Mouse (Mus musculus) neural tube, embryonic 12.5 days (tissue): ENCODE measurements around the gene Dnajb11. TPM values are rescaled to one million over a fixed set of nuclear protein-coding genes. Genes with fewer than 3 reads are reported as not detected.

ENCODE experiments used
- ATAC-seq: fragments of 200-750 bp; cut with Nextera tagmentation; 2 replicates; pipeline ENCODE4 v1.8.0; 2017; ENCODE audit warnings: low read depth, mild to moderate bottlenecking, moderate TSS enrichment, moderate library complexity; ENCODE audit not compliant: low FRiP score
- H3K27ac ChIP-seq: fragments of 300-500 bp; sonication (generic); 2 replicates; pipeline ENCODE4 v1.5.1; 2016
- H3K27me3 ChIP-seq: fragments of 300-500 bp; sonication (generic); replicated peaks from 2 replicates; pipeline ENCODE4 v1.6.1; 2016; ENCODE audit warnings: mild to moderate bottlenecking
- H3K36me3 ChIP-seq: fragments of 300-500 bp; sonication (generic); 2 replicates; pipeline ENCODE4 v1.6.1; 2016; ENCODE audit warnings: mild to moderate bottlenecking
- H3K4me1 ChIP-seq: fragments of 300-500 bp; sonication (generic); 2 replicates; pipeline ENCODE4 v1.6.1; 2016
- H3K4me2 ChIP-seq: fragments of 300-500 bp; sonication (generic); replicated peaks from 2 replicates; pipeline ENCODE4 v1.6.1; 2016; ENCODE audit warnings: mild to moderate bottlenecking
- H3K4me3 ChIP-seq: fragments of 300-500 bp; sonication (generic); 2 replicates; pipeline ENCODE4 v1.5.1; 2016
- H3K9ac ChIP-seq: fragments of 300-500 bp; sonication (generic); 2 replicates; pipeline ENCODE4 v1.6.1; 2016; ENCODE audit warnings: mild to moderate bottlenecking
- H3K9me3 ChIP-seq: fragments of 300-500 bp; sonication (generic); 2 replicates; pipeline ENCODE4 v1.6.1; 2016; ENCODE audit warnings: mild to moderate bottlenecking
- WGBS: fragments of 180-500 bp; shearing (Covaris S2); methylation state at CpG from one replicate; pipeline ENCODE4 v1.1.7; 2016; 5-methylcytosine and 5-hydroxymethylcytosine counted together
- polyA plus RNA-seq: library from polyadenylated mRNA; unstranded; fragments of >200 nt; fragmentation: Nextera tagmentation; extraction: Ambion mirVana; gene quantifications from 2 replicates; pipeline ENCODE4 v1.2.1, GENCODE M21; 2016

Dnajb11 gene
- polyA plus RNA-seq, 1 experiment from 2014 or later: 112 TPM

DNA sequence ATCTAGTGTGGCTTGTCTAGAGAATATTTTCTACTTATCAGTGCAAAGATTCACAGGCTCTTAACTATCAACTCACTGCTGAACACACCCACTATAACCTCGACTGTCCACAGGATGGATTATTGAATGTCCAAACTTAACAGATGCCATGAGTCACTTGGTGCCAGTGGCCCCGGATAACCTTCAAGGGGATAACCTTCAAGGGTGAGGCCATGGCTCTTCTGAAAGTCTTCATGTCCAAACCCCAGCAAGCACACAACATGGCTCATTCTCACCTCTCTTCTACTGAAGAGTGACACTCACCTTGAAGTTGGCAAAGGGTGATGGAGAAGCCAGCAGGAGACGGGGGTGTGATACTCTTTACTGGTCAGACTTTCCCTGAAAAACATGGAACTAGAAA, 29.1 kb downstream of the Dnajb11 start:
- Histone ChIP-seq H3K36me3 (no peaks in the 10 kb centered on the region), H3K4me1 (no peaks in the 10 kb centered on the region), H3K4me3 (no peak overlapping the region), H3K27ac (no peak overlapping the region), H3K27me3 (no peaks in the 10 kb centered on the region), H3K9ac (no peak overlapping the region), H3K4me2 (no peak overlapping the region), H3K9me3 (no peaks in the 10 kb centered on the region)
- WGBS: 83% methylated on average over 3 of the region's 3 CpGs
- no peak for ATAC-seq

DNA sequence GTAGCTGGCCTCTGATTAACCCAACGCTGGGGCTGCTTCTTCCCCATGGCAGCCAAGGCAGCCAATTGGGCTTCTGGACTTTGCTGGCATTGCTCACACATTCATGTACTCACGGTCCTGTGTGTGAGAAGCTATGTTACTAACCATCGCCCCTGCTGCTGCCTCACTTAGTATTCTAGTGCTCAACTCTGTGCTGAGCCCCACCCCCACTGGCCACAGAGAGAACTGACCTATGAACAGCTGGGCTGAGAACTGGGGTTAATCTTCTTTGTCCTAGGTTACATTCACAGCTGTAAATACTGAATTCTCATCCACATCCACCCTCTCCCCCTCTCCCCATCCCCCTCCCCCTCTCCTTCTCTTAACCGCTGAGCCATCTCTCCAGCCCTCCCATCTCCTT, 31.2 kb downstream of the Dnajb11 start:
- Histone ChIP-seq H3K4me3 (no peak overlapping the region), H3K9me3 (no peaks in the 10 kb centered on the region), H3K27me3 (no peaks in the 10 kb centered on the region), H3K27ac (no peak overlapping the region), H3K9ac (no peak overlapping the region), H3K4me1 (no peaks in the 10 kb centered on the region), H3K4me2 (no peak overlapping the region), H3K36me3 (no peaks in the 10 kb centered on the region)
- no peak for ATAC-seq
- 59% methylated on average over 4 of the region's 4 CpGs for WGBS

DNA sequence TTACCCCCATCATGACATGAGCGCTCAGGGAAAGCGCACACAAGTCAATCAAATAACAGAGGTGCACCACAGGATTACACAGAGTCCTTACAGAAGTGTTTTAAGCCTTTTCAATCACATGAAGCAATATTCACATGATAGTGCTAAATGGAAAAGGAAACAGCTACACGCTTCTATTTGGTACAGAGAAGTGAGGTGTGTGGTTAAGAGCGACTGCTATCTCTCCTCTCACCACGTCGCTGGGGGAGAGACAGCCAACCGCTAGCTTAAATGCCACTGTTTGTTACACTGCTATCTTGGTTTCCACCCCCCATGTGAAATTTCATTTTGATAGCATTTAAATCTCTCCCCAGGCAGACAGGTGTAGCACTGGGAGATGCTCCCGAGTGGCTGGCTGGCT, 32.1 kb downstream of the Dnajb11 start:
- H3K4me2 ChIP-seq: no peak overlapping the region
- H3K27me3 ChIP-seq: no peaks in the 10 kb centered on the region
- WGBS: 93% methylated on average over 8 of the region's 8 CpGs

DNA sequence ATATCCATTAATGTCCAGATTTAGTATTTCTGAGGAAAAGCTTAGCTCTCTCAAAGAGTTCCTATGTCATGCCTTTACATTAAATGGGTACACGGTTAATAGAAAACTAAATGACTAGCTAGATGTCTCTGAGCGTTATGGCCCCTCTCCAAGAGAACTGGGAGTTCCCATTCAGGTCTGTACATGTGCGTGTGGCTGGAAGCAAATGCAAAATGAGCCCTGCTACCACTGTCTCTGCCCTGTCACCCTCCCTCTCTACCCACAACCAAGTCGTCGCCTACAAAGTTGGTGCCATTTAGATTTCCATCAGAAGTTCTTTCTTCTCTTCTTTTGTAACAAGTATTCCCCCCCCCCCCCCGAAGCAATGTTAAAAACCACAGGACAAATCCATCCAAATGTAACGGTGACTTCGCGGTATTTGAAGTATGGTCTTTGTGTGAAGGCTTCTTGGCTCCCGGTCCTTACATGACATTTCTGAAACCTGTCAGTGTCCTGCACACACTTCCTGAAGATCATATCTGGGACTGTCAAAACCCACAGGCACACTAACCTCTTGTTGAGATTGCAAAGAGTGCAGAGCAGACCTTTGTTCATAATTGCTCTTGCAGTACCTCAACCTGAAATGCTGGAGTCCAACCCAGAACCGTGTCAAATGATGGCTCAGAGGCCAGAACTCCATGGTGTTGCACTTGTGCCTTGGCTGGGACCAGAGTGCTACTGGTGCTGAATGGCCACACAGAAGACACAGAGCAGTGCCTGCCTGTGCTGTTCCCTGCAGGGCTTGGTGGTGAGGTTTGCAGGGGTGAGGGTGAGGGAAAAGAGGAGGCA, 33.3 kb downstream of the Dnajb11 start, which contains the start of gene Ahsg:
Gene Ahsg (plus strand): TSS at position 595 of the 828 bp plus-strand sequence.
- H3K27ac ChIP-seq: no peak within 1 kb of the TSS
- H3K36me3 ChIP-seq: no peaks in the 10 kb centered on the region
- no peak within 1 kb of the TSS for H3K9ac ChIP-seq
- H3K4me2 ChIP-seq: no peak within 1 kb of the TSS
- H3K4me3 ChIP-seq: no peak within 1 kb of the TSS
- WGBS: 89% methylated on average over 11 of the region's 11 CpGs
- no peak for ATAC-seq
- H3K9me3 ChIP-seq: no peaks in the 10 kb centered on the region
- no peaks in the 10 kb centered on the region for H3K27me3 ChIP-seq
- no peaks in the 10 kb centered on the region for H3K4me1 ChIP-seq

More for the DNA sequence above, 32.1 kb downstream of the Dnajb11 start:
- Histone ChIP-seq H3K27ac (no peak overlapping the region), H3K36me3 (no peaks in the 10 kb centered on the region), H3K4me3 (no peak overlapping the region), H3K9me3 (no peaks in the 10 kb centered on the region), H3K4me1 (no peaks in the 10 kb centered on the region), H3K9ac (no peak overlapping the region)
- ATAC-seq: no peak

DNA sequence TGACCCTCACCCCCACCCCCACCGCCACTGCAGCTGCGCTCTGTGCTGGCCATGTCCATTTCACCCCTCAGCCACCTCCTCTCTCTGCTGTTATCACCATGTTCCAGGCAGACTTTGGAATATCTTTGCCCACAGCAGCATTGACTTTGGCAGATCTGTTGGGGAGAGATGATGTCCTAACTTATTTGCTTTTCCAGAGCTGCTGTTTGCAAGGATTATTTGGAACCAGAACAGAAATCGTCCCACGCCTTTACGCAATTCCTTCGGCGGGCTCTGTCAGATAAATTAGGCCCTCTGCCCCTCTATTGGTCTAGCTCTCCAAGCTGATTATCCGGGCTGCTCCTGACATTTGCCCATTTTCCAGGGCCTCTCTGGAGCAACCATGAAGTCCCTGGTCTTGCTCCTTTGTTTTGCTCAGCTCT, 34.1 kb downstream of the Dnajb11 start:
- no peaks in the 10 kb centered on the region for H3K27me3 ChIP-seq
- H3K4me2 ChIP-seq: no peak overlapping the region
- ATAC-seq: no peak
- no peaks in the 10 kb centered on the region for H3K36me3 ChIP-seq
- no peak overlapping the region for H3K27ac ChIP-seq
- H3K9ac ChIP-seq: no peak overlapping the region
- H3K4me3 ChIP-seq: no peak overlapping the region
- no peaks in the 10 kb centered on the region for H3K9me3 ChIP-seq
- WGBS: 91% methylated on average over 8 of the region's 8 CpGs
- H3K4me1 ChIP-seq: no peaks in the 10 kb centered on the region

DNA sequence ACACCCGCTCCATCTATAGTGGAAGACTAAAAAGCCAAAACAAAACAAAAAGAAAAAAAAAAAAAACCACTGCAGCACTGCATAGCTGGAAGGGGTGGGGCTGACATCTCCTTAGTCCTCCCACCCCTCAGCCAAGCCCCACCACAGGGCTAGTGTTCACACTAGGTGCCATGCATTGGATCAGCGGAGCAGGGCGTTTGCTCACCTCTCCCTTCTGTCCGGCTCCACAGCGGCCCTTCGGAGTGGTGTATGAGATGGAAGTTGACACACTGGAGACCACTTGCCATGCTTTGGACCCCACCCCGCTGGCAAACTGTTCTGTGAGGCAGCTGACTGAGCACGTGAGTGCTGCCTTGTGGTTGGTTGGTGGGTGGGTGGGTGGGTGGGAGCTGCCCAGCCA, 36.5 kb downstream of the Dnajb11 start:
- Histone ChIP-seq H3K4me3 (no peak overlapping the region), H3K36me3 (no peaks in the 10 kb centered on the region), H3K27ac (no peak overlapping the region), H3K4me1 (no peaks in the 10 kb centered on the region), H3K9me3 (no peaks in the 10 kb centered on the region), H3K4me2 (no peak overlapping the region), H3K27me3 (no peaks in the 10 kb centered on the region), H3K9ac (no peak overlapping the region)
- no peak for ATAC-seq
- 78% methylated on average over 8 of the region's 8 CpGs for WGBS

DNA sequence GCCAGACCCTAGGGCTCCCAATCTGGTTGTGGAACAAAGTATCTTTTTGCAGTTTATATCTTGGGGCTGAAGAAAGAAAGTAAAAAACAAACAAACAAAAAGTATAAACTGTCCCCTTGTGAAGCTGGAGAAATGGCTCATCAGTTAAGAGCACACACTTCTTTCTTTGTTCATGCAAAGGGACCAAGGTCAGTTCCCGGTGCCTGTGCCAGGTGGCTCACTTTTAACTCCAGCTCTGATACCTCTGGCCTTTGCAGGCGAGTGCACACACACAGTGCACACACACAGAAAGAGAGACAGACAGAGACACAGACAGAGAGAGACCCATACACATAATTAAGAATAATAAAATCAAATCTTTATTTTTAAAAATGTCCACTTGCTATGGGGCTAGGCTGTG, 39.0 kb downstream of the Dnajb11 start:
- H3K4me1 ChIP-seq: no peaks in the 10 kb centered on the region
- H3K27ac ChIP-seq: no peak overlapping the region
- WGBS: 71% methylated on average over 2 of the region's 2 CpGs
- H3K27me3 ChIP-seq: no peaks in the 10 kb centered on the region
- no peak for ATAC-seq
- no peaks in the 10 kb centered on the region for H3K36me3 ChIP-seq
- no peaks in the 10 kb centered on the region for H3K9me3 ChIP-seq
- no peak overlapping the region for H3K4me2 ChIP-seq
- H3K4me3 ChIP-seq: no peak overlapping the region
- H3K9ac ChIP-seq: no peak overlapping the region

DNA sequence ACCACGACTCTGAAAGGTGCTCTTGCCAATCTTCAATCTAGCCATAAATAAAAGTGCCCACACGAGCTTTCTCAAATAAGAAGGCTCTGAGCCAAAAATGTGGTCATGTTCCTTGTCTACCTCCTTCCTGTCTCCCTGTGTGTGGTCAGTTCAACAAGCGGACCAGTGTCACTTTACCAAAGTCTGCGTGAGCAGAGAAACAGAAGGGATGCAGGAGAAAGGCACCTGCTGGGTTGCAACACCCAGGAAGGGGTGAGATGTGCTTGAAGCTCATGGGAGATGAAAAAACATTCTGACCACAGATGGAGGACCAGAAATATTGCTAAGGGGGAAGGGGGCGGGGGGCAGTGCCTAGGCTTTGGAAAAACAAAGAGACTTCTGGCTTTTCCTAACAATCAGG, 41.7 kb downstream of the Dnajb11 start:
- no peak for ATAC-seq
- Histone ChIP-seq H3K27ac (no peak overlapping the region), H3K27me3 (no peaks in the 10 kb centered on the region), H3K9me3 (no peaks in the 10 kb centered on the region), H3K9ac (no peak overlapping the region), H3K4me2 (no peak overlapping the region), H3K36me3 (no peaks in the 10 kb centered on the region), H3K4me1 (no peaks in the 10 kb centered on the region), H3K4me3 (no peak overlapping the region)
- WGBS: 40% methylated on average over 5 of the region's 5 CpGs

DNA sequence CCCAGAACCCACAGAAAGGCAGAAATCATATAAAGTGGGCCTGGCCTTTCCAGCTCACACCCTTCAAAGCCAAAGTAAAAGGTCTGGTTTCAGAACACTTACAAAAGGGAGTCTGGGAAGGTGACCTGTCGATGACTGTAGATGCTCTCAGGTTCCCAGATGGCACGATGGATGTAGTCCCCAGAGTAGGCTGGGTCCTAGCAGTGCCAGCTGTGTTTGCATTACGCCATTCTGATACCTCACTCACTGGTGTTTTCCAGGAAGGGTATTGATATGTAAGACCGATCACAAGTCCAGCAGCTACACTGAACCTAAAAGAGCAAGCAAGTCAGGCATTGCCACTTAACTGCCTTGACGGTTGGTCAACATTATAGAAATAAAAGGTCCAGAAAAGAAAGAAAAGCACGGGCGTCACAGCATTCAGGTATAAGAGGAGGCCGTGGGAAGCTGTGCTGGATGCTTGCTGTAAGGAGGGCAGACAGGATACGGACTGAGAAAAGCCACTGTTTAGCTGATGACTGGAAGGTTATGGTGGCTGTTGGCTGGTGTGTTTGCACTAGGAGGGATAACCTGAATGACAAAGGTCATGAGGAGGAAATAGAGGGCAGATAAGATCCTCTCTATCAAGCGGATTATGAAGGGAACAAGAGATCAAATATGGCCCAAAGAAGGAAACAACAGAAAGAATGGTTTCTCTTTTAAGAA, 42.4 kb downstream of the Dnajb11 start:
- Histone ChIP-seq H3K36me3 (no peaks in the 10 kb centered on the region), H3K9me3 (no peaks in the 10 kb centered on the region), H3K27me3 (no peaks in the 10 kb centered on the region), H3K27ac (no peak overlapping the region), H3K9ac (no peak overlapping the region), H3K4me3 (no peak overlapping the region), H3K4me2 (no peak overlapping the region), H3K4me1 (no peaks in the 10 kb centered on the region)
- WGBS: 84% methylated on average over 10 of the region's 10 CpGs
- ATAC-seq: no peak

DNA sequence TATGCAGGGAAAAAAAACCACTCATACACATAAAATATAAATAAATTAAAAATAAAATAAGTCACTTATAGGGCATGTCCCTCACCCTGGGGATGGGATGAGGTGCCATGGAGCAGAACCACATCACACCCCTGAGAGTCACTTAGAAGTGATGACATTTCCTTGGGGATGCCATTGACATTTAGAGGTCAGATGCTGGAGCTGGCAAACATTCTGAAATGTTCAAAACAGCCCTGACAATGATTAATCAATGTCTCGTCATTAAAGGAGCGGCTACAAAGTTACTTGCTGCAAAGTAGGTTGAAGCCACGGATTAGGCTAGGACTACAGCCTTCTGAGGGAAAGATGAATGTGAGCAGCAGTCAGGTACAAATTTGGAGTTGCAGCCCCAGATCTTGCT, 43.7 kb downstream of the Dnajb11 start:
- Histone ChIP-seq H3K36me3 (no peaks in the 10 kb centered on the region), H3K9me3 (no peaks in the 10 kb centered on the region), H3K4me3 (no peak overlapping the region), H3K4me2 (no peak overlapping the region), H3K9ac (no peak overlapping the region), H3K27me3 (no peaks in the 10 kb centered on the region), H3K27ac (no peak overlapping the region), H3K4me1 (no peaks in the 10 kb centered on the region)
- 79% methylated on average over 3 of the region's 3 CpGs for WGBS
- ATAC-seq: no peak

DNA sequence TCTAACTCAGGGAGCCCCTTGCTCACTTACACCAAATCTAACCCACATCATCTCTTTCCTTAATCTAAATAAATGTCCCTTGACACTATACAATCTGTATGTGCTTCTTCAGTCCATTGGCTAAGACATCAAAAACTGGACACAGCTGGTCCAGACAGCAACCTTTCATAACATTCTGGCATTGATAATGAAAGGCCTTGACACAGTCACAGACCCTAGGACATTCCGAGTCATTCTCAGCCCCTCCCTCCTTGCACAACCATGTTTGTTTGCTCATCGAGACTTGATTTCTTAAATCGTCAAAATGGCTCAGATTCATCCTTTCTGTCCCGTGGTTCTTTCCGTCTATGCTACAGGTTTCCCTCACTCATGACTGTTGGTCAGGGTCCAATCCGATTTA, 51.6 kb downstream of the Dnajb11 start:
- ATAC-seq: no peak
- 91% methylated on average over 6 of the region's 6 CpGs for WGBS

DNA sequence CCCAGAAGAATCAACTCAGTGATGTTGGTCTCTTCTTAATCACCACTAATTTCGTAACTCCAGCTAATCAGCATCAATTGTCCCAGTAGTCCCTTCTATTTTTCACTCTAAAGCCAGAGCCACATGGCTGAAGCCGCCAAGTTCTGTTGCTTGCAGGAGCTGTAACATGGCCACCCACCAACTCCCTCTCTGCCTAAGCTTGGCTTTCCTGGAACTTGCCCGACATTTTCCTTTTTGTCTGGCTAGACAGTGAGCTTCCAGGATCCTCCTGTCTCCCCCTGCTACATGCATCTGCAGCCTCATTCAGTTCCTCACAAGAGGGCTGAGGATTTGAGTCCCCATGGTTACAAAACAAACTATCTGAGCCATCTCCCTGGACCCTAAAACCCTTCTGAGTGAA, 54.3 kb downstream of the Dnajb11 start:
- WGBS: 83% methylated on average over 3 of the region's 3 CpGs
- Histone ChIP-seq H3K36me3 (no peaks in the 10 kb centered on the region), H3K9ac (no peak overlapping the region), H3K9me3 (0 out of 2 replicates have a peak, but pooled peaks cover 4% of the 10 kb centered on the region), H3K4me1 (no peaks in the 10 kb centered on the region), H3K27ac (no peak overlapping the region), H3K27me3 (no peaks in the 10 kb centered on the region), H3K4me3 (no peak overlapping the region), H3K4me2 (no peak overlapping the region)
- no peak for ATAC-seq

More for the DNA sequence above, 51.6 kb downstream of the Dnajb11 start:
- Histone ChIP-seq H3K9ac (no peak overlapping the region), H3K27me3 (no peaks in the 10 kb centered on the region), H3K27ac (no peak overlapping the region), H3K9me3 (no peaks in the 10 kb centered on the region), H3K36me3 (no peaks in the 10 kb centered on the region), H3K4me3 (no peak overlapping the region), H3K4me1 (no peaks in the 10 kb centered on the region), H3K4me2 (no peak overlapping the region)
